Mouse (Mus musculus): ENCODE measurements around the gene Irf2bp2. TPM values are rescaled to one million over a fixed set of nuclear protein-coding genes. Genes with fewer than 3 reads are reported as not detected.

Gene Irf2bp2
- total RNA-seq, 2 experiments from 2014 or later, result 8.8 to 24.7 TPM

DNA sequence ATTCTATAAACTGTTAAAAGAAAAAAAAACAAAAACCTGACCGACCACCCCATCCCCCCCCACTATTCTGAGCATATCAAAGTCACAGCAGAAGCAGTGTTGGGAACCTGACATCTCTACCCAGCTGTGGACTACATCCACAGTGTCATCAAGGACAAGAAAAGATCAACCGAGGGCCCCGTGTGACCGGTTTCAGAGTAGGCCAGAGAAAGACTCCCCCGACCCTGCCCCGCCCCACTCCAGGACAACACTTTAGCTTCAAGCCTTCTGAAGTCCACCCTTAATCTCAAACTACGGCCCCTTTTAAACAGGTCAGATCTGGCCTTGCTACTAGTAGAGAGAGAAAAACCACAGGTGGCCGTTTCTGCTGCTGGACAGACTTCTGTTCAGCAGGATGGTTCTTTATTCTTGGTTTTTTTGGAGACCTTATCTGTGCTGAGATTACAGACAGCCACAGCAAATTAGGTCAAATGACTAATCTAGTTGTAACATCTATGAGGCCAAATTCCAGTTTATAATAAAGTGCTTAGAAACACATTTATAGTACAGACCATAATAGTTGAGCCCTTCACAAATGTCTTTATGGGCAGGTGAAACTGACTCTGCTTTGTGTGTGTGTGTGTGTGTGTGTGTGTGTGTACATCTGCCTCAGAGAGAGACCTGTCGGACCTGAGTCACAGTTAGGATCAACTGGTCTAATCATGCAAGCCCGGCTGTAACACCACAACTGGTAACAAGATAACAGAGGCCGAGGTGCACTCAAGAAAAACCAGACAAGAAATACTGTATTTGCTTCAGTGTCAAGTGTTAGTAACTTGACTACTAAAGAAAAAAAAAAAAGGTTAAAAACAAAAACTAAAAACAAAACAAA is 4.9 kb downstream of the Irf2bp2 start:
- peak; percentile 40 for ATAC-seq (replicated peaks; ENCODE audit: low FRiP score, poor library complexity, severe bottlenecking)

DNA sequence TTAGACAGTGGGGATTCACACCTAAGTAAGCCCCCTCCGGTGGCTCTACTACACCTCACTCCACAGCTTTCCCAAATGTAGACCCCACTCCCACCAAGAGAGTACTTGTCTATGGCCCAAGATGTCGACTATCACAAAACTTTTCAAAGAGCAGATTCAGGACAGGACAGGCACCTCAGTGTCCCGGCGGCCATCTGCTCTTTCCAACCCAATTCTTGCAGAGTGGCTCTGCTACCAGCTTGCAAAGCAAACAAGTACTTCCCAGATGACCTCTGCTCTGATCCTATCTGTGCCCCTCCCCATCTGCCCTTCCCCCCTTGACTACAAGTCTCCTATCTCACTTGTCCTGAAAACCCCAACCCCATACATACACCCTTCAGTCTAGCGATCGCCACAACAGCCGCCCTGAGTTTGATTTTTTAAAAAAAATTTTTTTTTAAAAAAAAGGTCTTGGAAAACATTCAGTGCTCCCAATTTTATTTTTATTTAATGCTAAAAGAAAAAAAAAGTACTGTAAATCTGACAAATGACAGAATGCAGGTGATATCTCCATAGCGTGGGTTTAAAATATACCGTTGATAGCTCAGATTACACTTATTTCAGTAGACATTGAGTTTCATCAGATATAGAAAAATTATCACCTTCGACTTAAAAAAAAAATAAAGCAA is 5.8 kb downstream of the Irf2bp2 start:
- no peak for ATAC-seq (replicated peaks; ENCODE audit: low FRiP score, poor library complexity, severe bottlenecking)

DNA sequence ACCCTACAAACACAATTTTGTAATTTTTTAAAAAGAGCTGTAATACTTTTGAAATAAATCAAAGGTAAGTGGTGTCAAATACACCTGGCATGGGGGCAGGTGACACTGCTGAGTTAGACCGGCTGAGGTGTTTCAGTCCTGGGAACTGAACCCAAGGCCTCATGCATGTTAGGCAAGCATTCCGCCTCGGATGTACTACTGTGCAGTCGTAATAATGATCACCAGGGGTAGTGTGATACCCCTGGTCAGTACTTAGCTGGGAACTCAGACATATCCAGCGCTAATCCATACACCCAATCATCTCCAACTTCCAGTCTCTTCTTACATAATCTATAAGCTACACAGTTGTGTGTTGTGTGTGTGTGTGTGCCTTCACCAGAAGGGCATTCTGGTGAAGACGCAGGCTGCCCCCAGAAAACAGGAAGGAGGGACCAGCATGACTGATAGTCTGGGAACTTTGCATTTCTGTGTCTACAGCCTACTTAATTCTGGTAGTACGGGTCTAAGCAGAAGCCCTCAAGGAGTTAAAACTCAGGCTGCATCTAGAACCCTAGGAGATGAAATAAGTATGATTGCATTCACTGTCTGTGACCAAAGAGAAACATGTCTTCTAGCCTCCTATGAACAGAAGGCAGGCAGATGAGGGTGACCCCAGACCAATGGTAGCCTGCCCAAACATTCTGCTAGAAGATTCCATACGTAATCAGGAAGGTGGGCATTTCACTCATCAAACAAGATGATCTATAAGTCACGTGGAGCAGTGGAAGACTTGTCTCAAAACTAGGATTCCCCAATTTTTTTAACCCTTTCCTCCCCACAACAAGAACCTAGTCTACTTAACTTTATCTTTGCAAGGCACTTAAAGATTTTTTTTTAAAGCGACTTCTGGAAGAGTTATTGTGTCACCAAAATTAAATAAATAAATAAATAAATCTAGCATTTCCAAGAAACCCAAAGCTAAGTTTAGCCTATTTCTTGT is 6.9 kb downstream of the Irf2bp2 start:
- ATAC-seq (replicated peaks; ENCODE audit: low FRiP score, poor library complexity, severe bottlenecking), result no peak

DNA sequence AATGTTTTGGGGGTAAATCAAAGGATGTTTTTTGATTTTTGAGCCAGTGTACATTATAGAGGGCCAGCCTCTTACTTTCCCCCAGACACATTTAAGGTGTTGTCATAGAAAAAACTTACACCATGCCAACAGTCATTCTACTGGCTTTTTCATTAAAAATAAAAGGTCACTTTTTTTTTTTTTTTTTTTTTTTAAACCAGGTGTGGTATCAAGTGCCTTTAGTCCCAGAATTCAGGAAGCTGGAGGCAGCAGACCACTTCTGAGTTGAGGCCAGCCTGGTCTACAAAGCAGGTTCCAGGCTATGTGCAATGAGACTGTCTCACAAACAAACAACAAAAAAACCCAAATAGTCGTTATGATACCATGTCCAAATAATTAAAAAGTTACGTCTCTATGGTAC is 7.7 kb downstream of the Irf2bp2 start:
- no peak for ATAC-seq (replicated peaks; ENCODE audit: low FRiP score, poor library complexity, severe bottlenecking)

DNA sequence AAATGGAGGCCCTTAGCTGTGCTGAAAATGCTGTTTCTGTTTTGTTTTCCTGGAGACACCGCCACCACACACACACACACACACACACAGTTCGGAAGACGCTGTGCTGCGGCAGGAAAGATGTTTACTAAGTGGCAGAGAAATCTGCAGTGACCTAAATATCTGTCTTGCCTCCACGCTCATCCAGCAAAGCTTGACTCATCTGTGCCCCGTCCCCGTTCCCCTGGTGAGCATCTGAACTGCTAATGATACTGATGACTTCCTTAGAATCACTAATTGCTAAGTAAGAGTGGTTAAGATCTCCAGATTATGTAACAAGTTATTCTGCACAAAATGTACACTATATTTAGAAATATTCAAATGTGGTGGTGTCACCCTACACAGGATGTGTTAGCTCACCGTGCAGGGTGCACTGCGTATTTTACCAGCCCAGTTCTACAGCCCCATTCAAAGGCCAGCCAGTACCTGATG is 8.2 kb downstream of the Irf2bp2 start:
- no peak for ATAC-seq (replicated peaks; ENCODE audit: low FRiP score, poor library complexity, severe bottlenecking)

DNA sequence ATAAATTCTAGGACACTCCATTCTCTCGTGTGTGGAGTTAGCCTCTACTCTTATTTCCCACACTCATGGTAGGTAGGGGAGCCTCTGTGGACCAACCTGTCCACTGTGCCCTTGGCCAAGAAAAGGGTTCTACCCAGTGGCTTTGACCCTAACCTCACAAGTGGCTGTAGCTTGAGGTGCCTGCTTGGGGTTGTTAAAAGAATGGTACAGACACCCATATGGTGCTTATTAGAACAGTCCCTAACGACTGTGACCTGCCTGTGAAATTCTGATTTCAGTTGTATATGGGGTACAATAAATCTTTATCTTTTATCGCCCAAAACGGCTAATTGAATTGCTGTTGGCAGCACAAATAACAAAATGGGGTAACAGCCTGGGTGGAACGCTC is 8.9 kb downstream of the Irf2bp2 start:
- no peak for ATAC-seq (replicated peaks; ENCODE audit: low FRiP score, poor library complexity, severe bottlenecking)

DNA sequence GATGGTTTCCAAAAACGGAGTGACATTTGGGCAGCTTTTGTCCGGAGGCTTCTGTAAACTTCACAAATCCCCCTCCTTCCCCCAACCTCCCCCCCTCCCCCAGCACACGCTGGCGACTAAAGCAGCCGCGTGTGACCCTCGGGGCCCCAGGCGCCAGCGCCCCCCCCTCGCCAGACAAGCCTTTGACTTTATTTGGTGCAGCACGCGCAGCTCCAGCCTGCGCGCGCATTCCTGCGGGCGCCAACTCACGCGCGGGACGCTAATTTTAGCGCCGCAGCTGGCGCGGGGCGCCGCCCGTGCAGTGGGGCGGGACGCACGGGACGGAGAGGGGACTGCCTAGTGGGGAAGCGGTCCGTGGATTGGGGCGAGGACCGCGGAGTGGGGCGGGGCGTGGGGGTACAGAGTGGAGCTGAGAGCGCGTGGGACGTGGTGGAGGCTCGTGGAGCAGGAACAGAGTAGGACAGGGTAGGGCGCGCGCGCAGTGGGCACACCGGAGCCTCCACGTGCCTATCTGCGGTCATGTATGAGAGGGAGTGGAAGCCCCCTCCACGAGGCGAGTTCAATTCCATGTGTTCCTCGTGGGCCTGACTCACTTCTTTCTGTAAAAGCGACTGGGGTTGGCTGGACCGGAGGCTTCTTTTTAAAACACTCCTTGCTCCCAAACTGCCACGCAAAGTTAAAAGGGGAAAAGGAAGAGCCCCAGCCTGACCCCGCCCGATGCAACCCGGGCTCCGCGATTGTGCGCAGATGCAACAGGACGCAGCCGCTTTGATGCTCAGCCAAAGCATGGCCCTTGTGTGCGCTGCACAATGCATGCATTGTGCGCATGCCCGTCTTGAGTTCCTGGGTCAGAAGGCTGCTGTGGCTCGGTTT is 9.6 kb downstream of the Irf2bp2 start:
- peak; percentile 43 for ATAC-seq (replicated peaks; ENCODE audit: low FRiP score, poor library complexity, severe bottlenecking)

DNA sequence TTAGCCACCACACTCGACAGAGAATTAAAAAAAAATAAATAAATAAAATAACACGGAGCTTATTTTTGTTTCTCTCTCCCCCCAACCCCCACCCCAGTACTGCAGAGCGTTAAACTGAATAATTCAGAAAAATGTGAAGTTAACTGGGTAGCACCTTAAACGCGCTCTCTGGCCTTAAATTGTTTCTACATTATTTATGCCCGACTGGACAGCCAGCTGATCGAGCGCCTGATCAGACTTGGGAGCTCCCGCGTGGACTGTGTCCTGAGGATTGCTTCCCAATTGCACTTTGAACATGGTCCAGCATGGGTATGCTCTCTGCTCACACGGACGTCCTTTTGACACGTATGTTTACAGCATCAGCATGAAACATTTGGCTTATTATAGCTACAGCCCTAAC is 10.3 kb downstream of the Irf2bp2 start:
- no peak for ATAC-seq (replicated peaks; ENCODE audit: low FRiP score, poor library complexity, severe bottlenecking)

DNA sequence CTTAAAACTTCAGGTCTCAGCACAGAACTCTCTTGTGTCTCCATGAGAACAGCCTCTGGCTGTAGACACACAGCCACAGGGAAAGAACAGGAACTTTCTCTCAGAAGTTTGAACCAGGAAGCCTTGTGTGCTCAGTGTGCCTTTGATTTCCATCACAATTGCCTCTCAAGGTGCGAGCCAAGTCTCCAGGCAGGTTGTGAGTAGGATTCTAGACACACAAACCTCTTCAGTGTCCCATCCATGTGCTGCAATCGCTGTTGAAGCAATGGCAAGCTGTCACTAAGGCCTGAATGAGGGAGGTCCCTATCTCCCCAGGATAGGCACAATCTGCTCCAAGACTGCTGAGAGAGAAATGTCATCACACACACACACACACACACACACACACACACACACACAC is 10.8 kb downstream of the Irf2bp2 start:
- ATAC-seq (replicated peaks; ENCODE audit: low FRiP score, poor library complexity, severe bottlenecking), result no peak

DNA sequence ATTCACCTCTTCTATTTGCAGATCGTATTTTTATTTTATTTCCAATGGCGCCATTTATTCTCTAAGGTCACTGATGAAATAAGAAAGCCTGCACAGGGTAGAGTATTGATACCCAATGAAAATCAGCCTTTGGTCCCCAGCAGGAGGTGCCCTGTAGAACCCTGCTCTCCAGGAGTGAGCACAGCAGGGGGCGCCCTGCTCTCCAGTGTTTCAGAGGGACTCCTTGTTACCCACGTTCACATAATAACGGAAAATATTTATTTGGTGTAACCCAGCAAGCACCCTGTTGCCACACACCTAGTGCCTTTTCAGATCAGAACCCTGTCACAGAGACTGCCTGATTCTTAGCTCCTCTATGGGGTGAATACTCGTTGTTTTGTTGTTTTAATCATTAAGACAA is 11.3 kb downstream of the Irf2bp2 start:
- peak; percentile 56 for ATAC-seq (replicated peaks; ENCODE audit: low FRiP score, poor library complexity, severe bottlenecking)

DNA sequence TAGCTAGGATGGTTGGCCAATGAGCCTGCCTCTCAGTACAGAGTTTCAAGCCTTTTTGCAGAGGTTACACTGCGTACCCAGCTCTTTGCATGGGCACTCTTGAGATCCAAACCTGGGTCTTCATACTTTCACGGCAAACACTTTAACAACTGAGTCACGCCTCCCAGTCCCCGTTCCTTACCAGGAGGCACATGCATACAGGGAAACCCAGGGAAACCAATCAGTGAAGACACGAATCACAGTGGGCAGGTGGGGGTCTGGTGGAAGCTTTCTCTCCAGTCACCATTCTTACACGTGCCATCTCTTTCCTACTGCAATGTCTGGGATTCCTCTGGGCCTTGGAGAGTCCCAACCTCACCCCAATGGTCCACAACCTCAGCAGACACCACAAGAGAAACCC is 12.1 kb downstream of the Irf2bp2 start:
- ATAC-seq (replicated peaks; ENCODE audit: low FRiP score, poor library complexity, severe bottlenecking), result no peak

DNA sequence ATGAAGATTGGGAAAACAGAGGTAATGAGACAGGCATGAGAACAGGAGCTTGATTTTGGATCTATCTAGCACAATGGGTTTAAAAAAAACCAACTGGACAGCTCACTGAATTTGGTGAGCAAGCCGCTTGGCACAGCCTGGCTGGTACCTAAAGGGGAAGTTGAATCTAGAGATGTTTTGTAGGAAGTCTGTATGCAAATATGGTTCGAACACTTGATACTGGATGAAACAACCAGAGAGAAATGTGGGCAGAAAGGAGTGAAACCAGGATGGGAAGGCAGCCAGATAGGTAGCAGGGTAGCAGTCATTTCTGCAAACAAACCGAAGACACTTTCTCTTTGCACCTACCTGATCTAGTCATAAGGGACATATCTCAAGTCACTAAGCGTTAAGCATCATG is 13.0 kb downstream of the Irf2bp2 start:
- no peak for ATAC-seq (replicated peaks; ENCODE audit: low FRiP score, poor library complexity, severe bottlenecking)

DNA sequence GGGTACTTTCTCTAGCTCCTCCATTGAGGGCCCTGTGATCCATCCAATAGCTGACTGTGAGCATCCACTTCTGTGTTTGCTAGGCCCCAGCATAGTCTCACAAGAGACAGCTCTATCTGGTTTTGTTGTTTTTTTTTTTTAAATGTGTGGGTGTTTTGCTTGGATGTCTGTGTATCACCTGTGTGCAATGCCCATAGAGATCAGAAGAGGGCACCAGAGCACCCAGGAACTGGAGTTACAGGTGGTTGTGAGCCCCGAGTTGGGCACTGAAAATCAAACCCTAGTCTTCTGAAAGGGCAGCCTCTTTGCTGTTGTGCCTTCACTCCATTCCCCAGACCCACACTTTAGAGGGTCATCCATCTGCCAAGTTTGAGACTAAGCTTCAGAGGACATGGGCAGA is 13.7 kb downstream of the Irf2bp2 start:
- no peak for ATAC-seq (replicated peaks; ENCODE audit: low FRiP score, poor library complexity, severe bottlenecking)

DNA sequence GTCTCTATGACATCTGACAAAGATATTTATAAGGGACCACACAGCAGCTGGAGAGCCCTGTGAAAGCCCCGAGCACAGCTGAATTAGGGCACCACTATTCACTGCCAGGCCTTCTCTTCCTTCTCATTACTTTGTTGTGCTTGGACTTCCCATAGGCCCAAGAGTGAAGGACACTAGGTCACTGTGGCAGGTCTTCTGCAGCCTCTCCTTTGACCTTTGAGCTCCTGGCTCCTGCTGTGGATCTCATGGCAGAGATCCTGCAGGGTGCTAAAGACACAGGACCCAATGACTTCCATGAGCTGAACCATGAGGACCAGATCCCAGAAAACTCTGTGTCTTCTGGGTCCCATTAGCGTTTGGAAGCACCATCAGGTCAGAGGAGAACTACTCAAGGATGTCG is 15.1 kb downstream of the Irf2bp2 start:
- no peak for ATAC-seq (replicated peaks; ENCODE audit: low FRiP score, poor library complexity, severe bottlenecking)

DNA sequence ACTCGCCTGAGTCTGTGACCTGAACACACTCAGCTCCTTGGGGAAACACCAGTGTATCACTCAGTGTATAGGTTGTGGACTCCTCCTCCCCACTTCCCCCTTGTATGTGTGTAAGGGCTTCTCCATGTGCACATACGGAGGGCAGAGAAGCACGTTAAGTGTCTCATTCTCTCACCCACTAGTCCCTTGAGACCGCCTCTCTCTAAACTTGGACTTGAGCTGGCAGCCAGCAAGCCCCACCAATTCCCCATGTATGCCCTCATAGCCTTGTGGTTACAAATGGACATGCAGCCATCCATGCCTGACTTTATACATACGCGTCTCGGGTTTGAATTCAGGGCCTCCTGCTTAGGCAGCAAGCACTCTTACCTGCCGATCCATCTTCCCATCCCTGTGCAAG is 16.9 kb downstream of the Irf2bp2 start:
- ATAC-seq (replicated peaks; ENCODE audit: low FRiP score, poor library complexity, severe bottlenecking), result no peak

DNA sequence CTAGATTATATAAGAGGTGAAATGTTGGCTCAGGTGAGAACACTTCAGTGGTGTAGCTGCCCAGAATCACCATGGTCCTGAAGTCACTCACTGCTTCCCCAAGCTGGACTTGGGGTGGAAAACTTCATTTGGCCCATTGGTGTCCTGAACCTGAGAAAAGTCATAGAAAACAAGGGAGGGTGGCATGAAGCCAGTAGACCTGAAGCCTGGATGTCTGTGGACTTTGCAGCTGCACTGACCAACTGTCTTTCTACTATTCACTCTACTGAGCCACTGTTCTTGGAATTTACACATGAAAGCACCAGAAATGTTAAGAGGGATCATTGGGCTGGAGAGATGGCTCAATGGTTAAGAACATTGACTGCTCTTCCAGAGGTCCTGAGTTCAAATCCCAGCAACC is 17.7 kb downstream of the Irf2bp2 start:
- ATAC-seq (replicated peaks; ENCODE audit: low FRiP score, poor library complexity, severe bottlenecking), result no peak

DNA sequence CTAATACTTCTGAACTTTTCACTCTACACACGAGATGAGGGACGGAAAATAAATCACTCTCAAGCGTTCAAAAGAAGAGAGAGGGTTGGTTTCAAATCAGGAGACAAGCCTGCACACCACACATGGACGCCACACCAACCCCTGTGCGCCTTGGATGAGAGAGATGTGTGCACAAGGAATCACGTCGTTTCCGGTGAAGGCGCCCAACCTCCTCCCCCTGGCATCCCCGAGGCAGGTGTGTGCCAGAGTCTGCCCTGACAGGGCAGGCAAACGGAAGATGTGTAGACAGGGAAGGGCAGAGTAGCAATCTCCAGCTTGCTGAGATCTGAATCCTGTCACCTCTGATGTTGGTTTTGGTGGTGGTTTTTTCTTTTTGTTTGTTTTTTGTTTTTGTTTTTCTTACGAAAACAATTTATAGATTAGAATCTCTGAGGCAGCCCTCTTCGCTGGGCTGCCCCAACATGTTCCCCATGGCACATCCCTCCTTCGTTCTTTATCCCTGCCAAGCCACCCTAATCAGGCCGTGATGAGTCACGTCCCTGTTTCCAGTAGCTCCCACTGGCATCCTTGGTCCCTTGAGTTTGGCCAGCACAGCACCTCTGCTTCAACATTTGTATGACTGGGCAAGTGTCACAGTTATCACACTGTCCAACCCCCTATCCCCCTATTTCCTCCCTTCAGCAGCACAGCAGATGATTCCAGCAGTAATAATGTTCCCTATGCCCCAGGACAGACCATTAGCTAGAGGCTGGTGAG is 18.7 kb downstream of the Irf2bp2 start:
- no peak for ATAC-seq (replicated peaks; ENCODE audit: low FRiP score, poor library complexity, severe bottlenecking)

DNA sequence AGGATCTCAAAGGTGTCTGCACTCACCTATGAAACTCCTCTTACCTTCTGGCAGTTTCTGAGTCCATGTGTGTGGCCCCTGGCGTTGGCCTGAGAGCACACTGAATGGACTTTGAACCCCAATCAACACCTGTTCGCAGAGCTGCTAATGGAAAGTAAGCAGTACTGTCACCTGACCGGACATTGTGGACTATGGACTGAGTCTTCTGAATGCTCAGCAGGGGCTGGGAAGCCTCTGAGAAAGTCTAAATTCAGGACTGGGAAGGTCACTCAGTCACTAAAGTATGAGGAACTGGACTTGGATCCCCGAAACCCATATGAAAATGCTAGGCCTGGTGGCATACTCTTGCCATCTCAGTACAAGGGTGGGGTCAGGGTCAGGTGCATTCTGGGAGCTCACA is 19.9 kb downstream of the Irf2bp2 start:
- ATAC-seq (replicated peaks; ENCODE audit: low FRiP score, poor library complexity, severe bottlenecking), result no peak

Measured in erythroid progenitor cell, adult 5-6 weeks (primary cell).